Mouse (Mus musculus) kidney, embryonic 14.5 days (tissue): ENCODE results near the gene Nell2. TPM values are rescaled to one million over a fixed set of nuclear protein-coding genes. Genes with fewer than 3 reads are reported as not detected.
A peak's percentile ranks its signal among the peaks of the same experiment; 100 is the strongest.
"Not testable (repeated sequence)": the region's sequence is repeated elsewhere in the genome, so short reads cannot be mapped to it uniquely, and the experiment has no call there.

ENCODE experiments used
- ATAC-seq: fragments of 200-750 bp; cut with Nextera tagmentation; 2 replicates; pipeline ENCODE4 v1.8.0; 2017; ENCODE audit warnings: moderate number of reproducible peaks, mild to moderate bottlenecking, moderate TSS enrichment, moderate library complexity; ENCODE audit not compliant: low FRiP score, low TSS enrichment
- H3K27ac ChIP-seq: fragments of 300-500 bp; sonication (generic); 2 replicates; pipeline ENCODE4 v1.5.1; 2014; ENCODE audit warnings: low read depth, mild to moderate bottlenecking, low read length, moderate library complexity, mixed read lengths
- H3K27me3 ChIP-seq: fragments of 300-500 bp; sonication (generic); 2 replicates; pipeline ENCODE4 v1.6.1; 2014; ENCODE audit warnings: mild to moderate bottlenecking, low read length; ENCODE audit not compliant: control insufficient read depth, insufficient read depth
- H3K36me3 ChIP-seq: fragments of 300-500 bp; sonication (generic); 2 replicates; pipeline ENCODE4 v1.6.1; 2014; ENCODE audit warnings: low read length, mixed read lengths; ENCODE audit not compliant: control insufficient read depth, insufficient read depth
- H3K4me1 ChIP-seq: fragments of 300-500 bp; sonication (generic); 2 replicates; pipeline ENCODE4 v1.6.1; 2014; ENCODE audit warnings: low read length, mixed read lengths; ENCODE audit not compliant: control insufficient read depth, insufficient read depth
- H3K4me2 ChIP-seq: fragments of 300-500 bp; sonication (generic); replicated peaks from 2 replicates; pipeline ENCODE4 v1.6.1; 2014; ENCODE audit warnings: low read depth, mild to moderate bottlenecking, low read length
- H3K4me3 ChIP-seq: fragments of 300-500 bp; sonication (generic); 2 replicates; pipeline ENCODE4 v1.5.1; 2014; ENCODE audit warnings: mild to moderate bottlenecking, low read length
- H3K9ac ChIP-seq: fragments of 300-500 bp; sonication (generic); 2 replicates; pipeline ENCODE4 v1.6.1; 2014; ENCODE audit warnings: low read depth, mild to moderate bottlenecking, low read length, moderate library complexity
- H3K9me3 ChIP-seq: fragments of 300-500 bp; sonication (generic); 2 replicates; pipeline ENCODE4 v1.6.1; 2016; ENCODE audit warnings: low read length; ENCODE audit not compliant: control insufficient read depth
- WGBS: fragments of 180-500 bp; shearing (Covaris S2); extraction: QIAGEN DNeasy Blood & Tissue Kit; methylation state at CpG from one replicate; pipeline ENCODE4 v1.1.7; 2014; 5-methylcytosine and 5-hydroxymethylcytosine counted together
- polyA plus RNA-seq: library from polyadenylated mRNA; unstranded; fragments of >200 nt; fragmentation: Nextera tagmentation; extraction: Ambion mirVana; gene quantifications from 2 replicates; pipeline ENCODE4 v1.2.1, GENCODE M21; 2014

Gene Nell2
- polyA plus RNA-seq, 1 experiment from 2014 or later = 11.2 TPM

GRCm38 (mm10) chr15:95534644-95535043 is 6.3 kb upstream of the Nell2 start:
- no peaks in the 10 kb centered on the region for H3K9me3 ChIP-seq
- 78% methylated on average over 6 of the region's 6 CpGs for WGBS
- no peaks in the 10 kb centered on the region for H3K4me1 ChIP-seq
- H3K4me3 ChIP-seq = no peak overlapping the region
- no peaks in the 10 kb centered on the region for H3K36me3 ChIP-seq
- H3K27me3 ChIP-seq = no peaks in the 10 kb centered on the region
- H3K27ac ChIP-seq = no peak overlapping the region
- H3K4me2 ChIP-seq = no peak overlapping the region
- no peak for ATAC-seq
- no peak overlapping the region for H3K9ac ChIP-seq

DNA sequence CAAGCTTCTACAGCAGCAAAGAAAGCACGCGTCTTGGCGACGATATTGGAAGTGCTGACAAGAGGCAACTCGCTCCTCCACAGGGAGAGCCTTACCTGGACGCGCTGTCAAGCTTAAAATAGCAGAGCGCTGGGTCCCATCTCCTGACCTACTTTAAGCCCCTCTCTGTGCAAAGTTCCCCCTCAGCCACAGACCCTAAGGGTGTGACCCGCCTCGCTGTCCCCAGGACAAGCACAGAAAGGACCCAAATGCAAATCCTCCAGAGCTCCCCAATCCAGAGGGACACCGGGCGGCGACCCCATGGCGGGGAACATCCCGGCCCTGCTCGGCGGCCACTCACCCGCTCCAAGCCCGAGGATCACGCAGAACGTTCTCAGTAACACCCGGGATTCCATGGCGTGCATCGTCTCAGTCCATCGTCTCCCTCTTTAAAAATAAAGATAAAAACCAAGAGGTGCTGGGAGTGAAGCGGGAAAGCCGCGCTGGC is 855 bp downstream of the Nell2 start:
- Histone ChIP-seq H3K9me3 (no peaks in the 10 kb centered on the region), H3K27ac (no peak overlapping the region), H3K4me3 (peak overlapping the region; percentile 49), H3K9ac (peak overlapping the region; percentile 14; the same call in 1 of the 2 replicates), H3K4me1 (peaks cover 9% of the 10 kb centered on the region; the same call in 1 of the 2 replicates), H3K27me3 (peaks cover 30% of the 10 kb centered on the region), H3K4me2 (peak overlapping the region; percentile 80), H3K36me3 (no peaks in the 10 kb centered on the region)
- 0 out of 2 replicates have a peak, but pooled peaks have one; percentile 14 for ATAC-seq
- WGBS = 1% methylated on average over 28 of the region's 28 CpGs

- H3K9me3 ChIP-seq = no peaks in the 10 kb centered on the region
- ATAC-seq = no peak; the same call in 1 of the 2 replicates
- H3K4me3 ChIP-seq = peak overlapping the region; percentile 49
- H3K27me3 ChIP-seq = peaks cover 30% of the 10 kb centered on the region
- no peaks in the 10 kb centered on the region for H3K36me3 ChIP-seq
- peaks cover 9% of the 10 kb centered on the region; the same call in 1 of the 2 replicates for H3K4me1 ChIP-seq
- H3K27ac ChIP-seq = no peak overlapping the region
- WGBS = 3% methylated on average over 27 of the region's 27 CpGs
- peak overlapping the region; percentile 80 for H3K4me2 ChIP-seq
- no peak overlapping the region for H3K9ac ChIP-seq
Observed at GRCm38 (mm10) chr15:95526626-95527411, 1.5 kb downstream of the Nell2 start.

GRCm38 (mm10) chr15:95525997-95526396 is 2.4 kb downstream of the Nell2 start:
- Histone ChIP-seq H3K27ac (no peak overlapping the region), H3K4me1 (peaks cover 9% of the 10 kb centered on the region; the same call in 1 of the 2 replicates), H3K27me3 (peaks cover 30% of the 10 kb centered on the region), H3K4me2 (no peak overlapping the region), H3K9ac (no peak overlapping the region), H3K9me3 (no peaks in the 10 kb centered on the region), H3K36me3 (no peaks in the 10 kb centered on the region), H3K4me3 (no peak overlapping the region)
- WGBS = 9% methylated on average over 5 of the region's 5 CpGs
- no peak for ATAC-seq

DNA sequence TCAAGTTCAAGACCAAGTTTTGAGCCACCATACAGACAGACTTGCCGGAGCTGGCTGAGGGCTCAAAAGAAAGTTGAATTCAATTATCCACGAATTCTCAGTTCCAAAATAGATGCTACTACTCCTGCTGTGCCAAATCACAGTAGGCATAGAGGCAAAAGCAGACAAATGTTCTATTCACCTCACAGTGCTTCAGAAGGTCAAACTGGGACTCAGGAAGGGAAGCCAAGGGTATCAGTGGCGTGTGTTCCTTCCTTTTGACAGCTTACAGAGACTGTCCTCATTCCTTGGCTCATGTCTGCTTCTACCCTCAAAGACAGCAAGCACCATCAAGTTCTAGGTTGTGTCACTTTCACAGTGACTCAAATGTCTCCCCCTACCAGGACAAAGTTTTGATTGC is 10.2 kb downstream of the Nell2 start:
- Histone ChIP-seq H3K9me3 (no peaks in the 10 kb centered on the region), H3K9ac (no peak overlapping the region), H3K4me2 (no peak overlapping the region), H3K27ac (no peak overlapping the region), H3K36me3 (no peaks in the 10 kb centered on the region), H3K4me3 (no peak overlapping the region), H3K4me1 (no peaks in the 10 kb centered on the region), H3K27me3 (no peaks in the 10 kb centered on the region)
- ATAC-seq = no peak
- WGBS = 75% methylated on average over 3 of the region's 3 CpGs

DNA sequence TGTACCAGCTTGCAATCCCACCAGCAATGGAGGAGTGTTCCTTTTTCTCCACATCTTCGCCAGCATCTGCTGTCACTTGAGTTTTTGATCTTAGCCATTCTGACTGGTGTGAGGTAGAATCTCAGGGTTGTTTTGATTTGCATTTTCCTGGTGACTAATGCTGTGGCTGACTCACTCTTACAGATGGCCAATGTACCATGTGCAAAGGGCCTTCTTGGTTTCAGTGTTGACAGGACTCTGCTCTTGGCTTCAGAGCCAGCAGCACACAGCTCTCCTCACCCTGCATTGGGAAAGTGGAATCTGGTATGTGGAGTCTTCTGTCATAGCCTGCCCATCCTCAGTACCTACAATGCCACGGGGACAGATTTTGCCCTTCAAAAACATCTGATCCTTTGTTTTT is 15.1 kb downstream of the Nell2 start:
- H3K27me3 ChIP-seq, ATAC-seq, H3K4me3 ChIP-seq, H3K9me3 ChIP-seq, H3K4me2 ChIP-seq, H3K27ac ChIP-seq, H3K9ac ChIP-seq, H3K36me3 ChIP-seq, H3K4me1 ChIP-seq: not testable (repeated sequence)
- WGBS = 78% methylated on average over 2 of the region's 2 CpGs

DNA sequence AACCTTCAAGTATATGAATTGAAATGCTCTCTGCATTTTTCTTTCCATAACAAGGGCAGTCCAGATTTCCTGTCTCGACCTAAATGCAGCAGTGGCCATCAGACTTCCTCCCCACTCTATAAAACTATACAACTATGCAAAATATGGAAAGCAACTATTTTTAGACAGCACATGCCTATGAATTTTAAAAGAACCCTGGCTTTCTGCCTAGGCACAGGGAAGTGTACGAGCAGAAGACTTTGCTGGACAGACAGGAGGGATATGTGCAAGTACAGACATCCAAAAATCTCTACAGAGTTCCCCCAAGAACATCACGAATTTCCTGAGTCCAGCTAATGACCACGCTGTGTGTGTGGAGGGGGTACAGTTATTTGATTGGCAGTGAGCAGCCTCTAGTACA is 32.7 kb downstream of the Nell2 start:
- Histone ChIP-seq H3K27ac (no peak overlapping the region), H3K4me1 (no peaks in the 10 kb centered on the region), H3K4me2 (no peak overlapping the region), H3K9ac (no peak overlapping the region), H3K36me3 (no peaks in the 10 kb centered on the region), H3K4me3 (no peak overlapping the region), H3K27me3 (no peaks in the 10 kb centered on the region), H3K9me3 (no peaks in the 10 kb centered on the region)
- no peak for ATAC-seq
- WGBS = 77% methylated on average over 4 of the region's 4 CpGs

DNA sequence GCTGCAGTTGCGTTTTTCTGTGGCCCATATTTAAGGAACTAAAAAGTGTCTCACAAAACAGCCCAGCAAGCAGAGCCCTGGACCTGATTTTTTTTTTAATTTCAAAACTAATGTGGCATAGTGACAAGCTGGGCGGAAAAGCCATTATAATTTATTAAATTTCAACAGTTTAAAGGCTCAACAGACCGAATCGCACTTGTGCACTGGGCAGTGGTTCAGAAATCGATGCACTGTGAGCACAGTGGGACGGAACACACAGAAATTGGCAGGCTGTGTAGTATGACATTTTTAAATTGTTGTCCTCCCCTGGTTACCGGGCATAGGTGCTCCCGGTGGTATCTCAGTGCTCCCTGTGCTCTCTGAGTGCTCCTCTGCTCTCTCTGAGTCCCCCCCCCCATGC is 33.2 kb downstream of the Nell2 start:
- 87% methylated on average over 8 of the region's 8 CpGs for WGBS

GRCm38 (mm10) chr15:95492201-95492600 is 36.2 kb downstream of the Nell2 start:
- Histone ChIP-seq H3K36me3 (no peaks in the 10 kb centered on the region), H3K27ac (no peak overlapping the region), H3K4me1 (no peaks in the 10 kb centered on the region), H3K4me2 (no peak overlapping the region), H3K9ac (no peak overlapping the region), H3K9me3 (no peaks in the 10 kb centered on the region), H3K4me3 (no peak overlapping the region), H3K27me3 (no peaks in the 10 kb centered on the region)
- 61% methylated on average over 5 of the region's 5 CpGs for WGBS
- ATAC-seq = no peak

More for the DNA sequence above, 33.2 kb downstream of the Nell2 start:
- Histone ChIP-seq H3K4me1 (no peaks in the 10 kb centered on the region), H3K9ac (no peak overlapping the region), H3K4me3 (no peak overlapping the region), H3K4me2 (no peak overlapping the region), H3K27ac (no peak overlapping the region), H3K9me3 (no peaks in the 10 kb centered on the region), H3K27me3 (no peaks in the 10 kb centered on the region), H3K36me3 (no peaks in the 10 kb centered on the region)
- no peak for ATAC-seq
